Mouse (Mus musculus) small intestine, adult 2 months (tissue): ENCODE data around the gene B4galt1. TPM values are rescaled to one million over a fixed set of nuclear protein-coding genes. Genes with fewer than 3 reads are reported as not detected.
A peak's percentile ranks its signal among the peaks of the same experiment; 100 is the strongest.

Experiments
- H3K27ac ChIP-seq: fragments of 200-500 bp; 2 replicates; pipeline ENCODE4 v1.5.1; 2012; ENCODE audit warnings: low read depth, low read length, control low read depth, inconsistent platforms; ENCODE audit not compliant: insufficient read depth
- H3K27me3 ChIP-seq: fragments of 200-500 bp; 2 replicates; pipeline ENCODE4 v1.6.1; 2012; ENCODE audit warnings: mild to moderate bottlenecking, moderate library complexity, low read length, inconsistent platforms; ENCODE audit not compliant: control insufficient read depth, insufficient read depth
- H3K36me3 ChIP-seq: fragments of 200-500 bp; 2 replicates; pipeline ENCODE4 v1.6.1; 2012; ENCODE audit warnings: mild to moderate bottlenecking, low read length, control low read depth, inconsistent platforms; ENCODE audit not compliant: control insufficient read depth, insufficient read depth
- H3K4me1 ChIP-seq: fragments of 200-500 bp; 2 replicates; pipeline ENCODE4 v1.6.1; 2012; ENCODE audit warnings: low read length, inconsistent platforms, mixed read lengths; ENCODE audit not compliant: control insufficient read depth, insufficient read depth, insufficient read length
- H3K4me3 ChIP-seq: fragments of 200-500 bp; 2 replicates; pipeline ENCODE4 v1.5.1; 2012; ENCODE audit warnings: low read depth, mild to moderate bottlenecking, control low read depth, inconsistent platforms, low read length, moderate library complexity
- CTCF ChIP-seq: fragments of 200-500 bp; IDR thresholded peaks from 2 replicates; pipeline ENCODE4 v1.5.1; 2012; ENCODE audit warnings: low read depth, mild to moderate bottlenecking, control low read depth, inconsistent platforms, low read length, moderate library complexity, mixed read lengths; ENCODE audit not compliant: insufficient replicate concordance, insufficient read length; ENCODE audit errors: extremely low read depth
- POLR2A ChIP-seq: fragments of 200-500 bp; IDR thresholded peaks from 2 replicates; pipeline ENCODE4 v1.6.1; 2012; ENCODE audit warnings: low read depth, mild to moderate bottlenecking, control low read depth, inconsistent platforms, low read length, moderate library complexity
- WGBS: fragments of 180-500 bp; shearing (Covaris S2); methylation state at CpG from one replicate; pipeline ENCODE4 v1.1.7; 2018; 5-methylcytosine and 5-hydroxymethylcytosine counted together
- polyA plus RNA-seq: library from polyadenylated mRNA; depleted of rRNA; stranded (reverse); fragments of >200 nt; gene quantifications from 2 replicates; pipeline ENCODE4 v1.2.3, GENCODE M21; 2012

The B4galt1 gene
- polyA plus RNA-seq, 1 experiment = 79.4 TPM

DNA sequence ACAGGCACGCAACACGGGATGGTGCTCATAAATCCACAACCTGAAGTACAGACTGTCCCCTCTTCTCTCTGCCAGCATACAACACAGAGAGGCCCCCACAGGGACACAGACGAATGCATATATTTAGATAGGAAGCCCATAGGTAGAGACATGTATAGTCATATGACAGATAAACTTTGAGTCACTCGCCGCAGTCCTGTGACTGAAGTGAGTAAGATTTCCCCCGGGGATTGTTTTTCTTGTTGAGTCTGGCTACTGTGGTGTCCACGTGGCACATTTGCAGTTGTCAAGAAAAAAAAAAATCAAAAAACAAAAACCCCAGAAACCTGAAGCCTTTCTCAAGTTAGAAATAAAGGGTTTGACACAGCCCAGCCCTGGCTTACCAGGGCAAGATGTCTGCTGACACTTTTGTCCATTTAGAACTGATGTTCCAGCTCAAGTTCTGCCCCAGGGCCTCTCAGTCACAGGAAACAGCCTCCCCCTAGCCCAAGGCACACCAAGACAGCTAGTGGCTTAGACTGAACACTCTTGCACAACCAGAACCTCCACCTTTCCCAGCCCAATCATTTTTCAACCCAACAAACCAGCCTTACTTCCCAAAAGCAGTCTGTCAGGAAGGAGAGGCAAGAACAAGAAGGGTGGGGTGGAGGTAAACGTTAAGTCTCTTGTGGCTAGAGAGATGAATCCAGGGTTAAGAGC lies 71.9 kb downstream of the B4galt1 start:
- Histone ChIP-seq H3K36me3 (no peaks in the 10 kb centered on the region), H3K27me3 (no peaks in the 10 kb centered on the region), H3K27ac (peak overlapping the region; percentile 31), H3K4me1 (peaks cover 10% of the 10 kb centered on the region), H3K4me3 (no peak overlapping the region)
- 58% methylated on average over 8 of the region's 8 CpGs for WGBS
- TF ChIP-seq CTCF = no peak
- TF ChIP-seq POLR2A = no peak

GRCm38 (mm10) chr4:40781143-40781542 lies 72.7 kb downstream of the B4galt1 start:
- Histone ChIP-seq H3K4me1 (peaks cover 12% of the 10 kb centered on the region), H3K4me3 (no peak overlapping the region), H3K27ac (peak overlapping the region; percentile 31; the same call in 1 of the 2 replicates), H3K36me3 (no peaks in the 10 kb centered on the region), H3K27me3 (no peaks in the 10 kb centered on the region)
- WGBS = 62% methylated on average over 3 of the region's 3 CpGs
- TF ChIP-seq POLR2A (no peak), CTCF (no peak)

GRCm38 (mm10) chr4:40778656-40779055 lies 75.1 kb downstream of the B4galt1 start:
- H3K4me3 ChIP-seq = no peak overlapping the region
- no peaks in the 10 kb centered on the region for H3K36me3 ChIP-seq
- WGBS = 66% methylated on average over 6 of the region's 6 CpGs
- H3K4me1 ChIP-seq = peaks cover 17% of the 10 kb centered on the region
- no peak for TF ChIP-seq POLR2A
- TF ChIP-seq CTCF = peak; percentile 41; the same call in 1 of the 2 replicates
- H3K27me3 ChIP-seq = no peaks in the 10 kb centered on the region
- no peak overlapping the region for H3K27ac ChIP-seq

DNA sequence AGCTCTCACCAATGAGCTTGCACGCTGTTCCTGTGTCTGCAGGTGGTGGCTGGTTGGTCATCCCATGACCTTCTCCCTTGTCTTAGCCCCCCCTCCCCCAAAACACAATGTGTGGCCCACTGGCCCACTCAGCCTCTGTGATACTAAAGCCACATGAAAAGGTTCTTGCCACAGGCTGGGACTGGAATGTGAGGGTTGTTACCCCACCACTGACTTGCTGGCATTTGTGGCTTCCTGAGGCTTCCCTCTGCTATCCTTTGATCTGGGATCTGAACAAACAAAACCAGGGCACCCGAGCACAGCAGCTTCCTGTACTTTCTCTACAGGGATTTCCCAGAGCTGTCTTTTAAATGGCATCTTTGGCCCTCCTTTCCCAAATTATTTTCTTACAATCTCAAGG lies 76.7 kb downstream of the B4galt1 start:
- TF ChIP-seq CTCF (no peak), POLR2A (no peak)

DNA sequence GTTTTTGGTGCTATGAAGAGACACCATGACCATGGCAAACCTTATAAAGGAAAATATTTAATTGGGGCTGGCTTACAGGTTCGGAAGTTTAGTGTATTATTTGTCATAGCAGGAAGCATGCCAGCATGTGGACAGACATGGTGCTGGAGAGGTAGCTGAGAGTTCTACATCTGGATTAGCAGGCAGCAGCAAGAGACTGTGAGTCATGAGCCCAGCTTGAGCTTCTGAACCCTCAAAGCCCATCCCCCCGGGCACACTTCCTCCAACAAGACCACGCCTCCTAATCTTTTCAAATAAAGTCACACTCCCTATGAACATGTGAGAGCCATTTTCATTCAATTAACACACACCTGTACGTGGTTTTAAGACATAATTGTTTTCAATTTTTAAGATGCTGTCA lies 77.4 kb downstream of the B4galt1 start:
- Histone ChIP-seq H3K27me3 (no peaks in the 10 kb centered on the region), H3K27ac (no peak overlapping the region), H3K36me3 (no peaks in the 10 kb centered on the region), H3K4me1 (peaks cover 14% of the 10 kb centered on the region), H3K4me3 (no peak overlapping the region)
- WGBS = 51% methylated on average over 4 of the region's 4 CpGs
- TF ChIP-seq POLR2A (no peak), CTCF (no peak)

More for the DNA sequence above, 76.7 kb downstream of the B4galt1 start:
- 48% methylated on average over 2 of the region's 2 CpGs for WGBS
- H3K27me3 ChIP-seq = no peaks in the 10 kb centered on the region
- H3K36me3 ChIP-seq = no peaks in the 10 kb centered on the region
- no peak overlapping the region for H3K27ac ChIP-seq
- peaks cover 15% of the 10 kb centered on the region for H3K4me1 ChIP-seq
- H3K4me3 ChIP-seq = no peak overlapping the region

DNA sequence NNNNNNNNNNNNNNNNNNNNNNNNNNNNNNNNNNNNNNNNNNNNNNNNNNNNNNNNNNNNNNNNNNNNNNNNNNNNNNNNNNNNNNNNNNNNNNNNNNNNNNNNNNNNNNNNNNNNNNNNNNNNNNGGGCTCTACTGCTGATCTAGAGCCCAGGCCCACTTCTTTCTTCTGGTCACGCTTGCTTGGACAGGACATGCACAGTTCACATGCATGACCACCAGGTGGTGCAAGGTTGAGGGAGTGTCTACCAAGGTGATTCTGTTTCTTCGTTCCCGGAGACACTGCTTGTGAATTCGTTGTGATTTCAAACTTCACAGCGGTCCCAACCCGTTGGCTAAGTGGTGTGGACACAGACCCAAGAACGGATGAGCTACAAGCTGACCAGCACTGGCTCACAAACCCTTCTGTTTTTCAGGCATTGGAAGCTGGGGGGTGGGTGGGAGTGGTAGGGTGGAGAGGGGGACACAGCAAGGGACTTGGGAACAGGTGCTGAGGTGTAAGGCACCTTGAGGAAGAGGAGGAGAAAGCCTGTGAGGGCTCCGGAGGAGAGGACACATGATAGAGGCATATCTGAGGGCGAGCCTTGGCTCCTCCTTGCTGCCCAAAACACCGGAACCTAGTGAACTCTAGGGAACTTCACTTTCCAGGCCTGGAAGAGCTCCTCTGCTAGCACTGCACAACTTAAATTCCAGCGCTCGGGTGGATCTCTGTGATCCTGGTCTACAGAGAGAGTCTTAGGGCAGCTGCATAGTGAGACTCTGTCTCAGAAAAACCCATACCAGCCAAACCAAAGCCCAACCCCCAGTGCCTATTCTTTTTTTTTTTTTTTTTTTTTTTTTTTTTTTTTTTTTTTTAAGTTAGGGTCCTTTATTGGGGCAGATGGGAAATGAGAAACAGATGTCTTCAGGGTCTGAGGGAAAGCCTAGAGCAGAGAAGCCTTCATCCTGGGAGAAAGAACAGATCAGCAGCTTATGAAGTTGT lies 79.2 kb downstream of the B4galt1 start:
- no peak overlapping the region for H3K27ac ChIP-seq
- peak overlapping the region; percentile 31; the same call in 1 of the 2 replicates for H3K4me3 ChIP-seq
- no peaks in the 10 kb centered on the region for H3K36me3 ChIP-seq
- no peaks in the 10 kb centered on the region for H3K27me3 ChIP-seq
- TF ChIP-seq CTCF (peak; percentile 83; the same call in 1 of the 2 replicates), POLR2A (0 out of 2 replicates have a peak, but pooled peaks have one; percentile 7)
- H3K4me1 ChIP-seq = peaks cover 9% of the 10 kb centered on the region
- WGBS = 20% methylated on average over 12 of the region's 12 CpGs
